Mouse (Mus musculus): ENCODE data around the gene Bpifc.
"Not testable (repeated sequence)": the region's sequence is repeated elsewhere in the genome, so short reads cannot be mapped to it uniquely, and the experiment has no call there.

The Bpifc gene

DNA sequence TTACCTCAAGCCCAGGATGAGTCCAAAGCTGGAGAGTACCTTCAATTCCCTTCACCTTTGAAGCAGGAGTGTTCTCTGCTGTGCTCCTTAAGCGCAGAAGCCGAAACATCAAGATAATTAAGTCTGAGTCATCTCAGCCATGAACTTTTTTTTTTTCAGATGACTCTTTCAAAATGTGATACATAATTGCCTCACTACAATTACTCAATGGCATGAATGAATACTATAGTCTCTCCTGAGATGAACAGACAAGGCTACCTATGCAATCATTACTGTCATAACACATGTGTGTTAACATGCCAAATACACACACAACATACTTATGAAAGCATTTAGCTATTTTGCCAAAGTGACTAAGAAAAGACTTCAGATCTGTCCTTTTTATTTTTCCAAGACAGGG is at the start of gene Bpifc:
Bpifc (minus strand) TSS at position 115 of the 400 bp plus-strand sequence.
- DNase-seq (ENCODE audit: extremely low read depth, low read depth, low spot score), result no peak

DNA sequence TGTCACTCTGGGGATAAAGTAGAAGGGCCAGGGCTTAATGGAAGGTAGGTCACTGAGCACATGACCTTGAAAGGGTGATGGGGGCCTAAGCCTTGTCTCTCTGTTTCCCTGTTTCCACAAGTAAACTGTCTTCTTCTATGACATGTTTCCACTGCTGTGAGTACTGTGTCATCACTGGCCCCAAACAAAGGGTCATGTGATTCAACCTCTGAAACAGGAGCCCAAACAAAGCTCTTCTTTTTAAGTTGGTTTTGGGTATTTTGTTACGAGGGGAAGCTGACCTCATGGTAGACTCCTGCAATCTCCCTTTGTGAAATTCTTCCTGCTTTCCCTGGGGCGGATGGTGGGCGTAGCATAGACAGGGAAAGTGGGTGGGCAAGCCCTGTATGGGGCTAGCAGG is 48.6 kb upstream of the Bpifc start:
- DNase-seq (ENCODE audit: extremely low read depth, low read depth, low spot score), result no peak

DNA sequence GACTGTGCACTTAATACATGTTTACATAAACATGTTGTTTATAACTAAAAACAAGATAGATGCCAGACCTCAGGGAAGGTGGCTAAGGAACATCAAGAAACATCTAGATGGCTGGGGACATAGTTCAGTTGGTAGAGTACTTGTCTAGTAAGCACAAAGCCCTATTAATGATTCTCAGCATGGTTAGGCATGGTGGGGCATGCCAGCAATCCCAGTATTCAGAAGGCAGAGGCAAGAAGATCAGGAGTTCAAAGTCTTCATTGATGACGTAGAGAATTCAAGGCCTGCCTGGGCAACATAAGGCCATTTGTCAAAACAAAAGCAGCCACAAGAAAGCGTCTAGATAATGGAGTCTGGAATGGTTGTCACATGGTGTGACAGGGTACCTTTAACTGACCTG is 46.0 kb upstream of the Bpifc start:
- no peak for DNase-seq (ENCODE audit: extremely low read depth, low read depth, low spot score)

DNA sequence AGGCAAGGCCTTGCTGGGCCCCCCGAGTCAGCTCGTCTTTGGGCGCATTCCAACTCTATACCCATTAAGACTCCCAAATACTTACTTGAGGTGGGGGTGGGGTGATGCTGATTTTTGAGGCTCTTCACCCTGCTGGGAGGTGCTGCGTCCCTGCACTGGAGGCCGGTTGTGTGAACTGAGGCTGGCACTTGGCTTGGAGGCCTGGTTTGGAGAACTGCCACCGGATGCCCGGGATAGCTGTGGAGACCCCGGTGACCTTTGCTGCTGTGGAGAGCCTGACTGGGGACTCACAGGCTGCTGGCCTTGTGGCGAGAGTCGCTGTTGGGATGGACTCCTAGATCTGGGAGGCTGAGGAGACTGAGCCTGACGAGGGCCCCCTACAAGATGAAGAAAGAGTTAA is 45.6 kb upstream of the Bpifc start:
- DNase-seq (ENCODE audit: extremely low read depth, low read depth, low spot score), result no peak

DNA sequence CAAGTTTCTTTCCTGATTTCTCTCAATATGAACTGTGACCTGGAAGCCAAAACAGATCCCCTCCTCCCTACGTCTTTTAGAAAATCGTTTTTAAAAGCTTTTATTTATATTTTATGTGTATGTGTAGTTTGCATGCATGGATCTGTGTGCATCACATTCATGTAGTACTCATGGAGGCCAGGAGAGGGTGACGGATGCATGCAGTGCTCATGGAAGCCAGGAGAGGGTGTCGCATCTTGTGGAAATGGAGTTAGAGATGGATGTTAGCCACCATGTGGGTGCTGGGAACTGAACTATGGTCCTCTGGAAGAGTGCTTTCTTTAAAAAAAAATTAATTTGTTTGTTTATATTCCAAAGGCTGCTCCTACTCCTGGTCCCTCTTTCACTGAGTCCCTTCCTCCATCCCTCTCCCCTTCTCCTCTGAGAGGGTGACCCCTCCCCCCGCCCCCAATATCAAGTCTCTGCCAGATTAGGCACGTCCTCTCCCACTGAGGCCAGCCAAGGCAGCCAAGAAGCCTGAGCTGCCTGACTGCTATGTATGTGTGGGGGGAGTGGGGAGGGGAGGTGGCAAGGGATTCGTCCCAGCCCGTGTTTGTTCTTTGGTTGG is 44.7 kb upstream of the Bpifc start:
- DNase-seq (ENCODE audit: extremely low read depth, low read depth, low spot score), result no peak

DNA sequence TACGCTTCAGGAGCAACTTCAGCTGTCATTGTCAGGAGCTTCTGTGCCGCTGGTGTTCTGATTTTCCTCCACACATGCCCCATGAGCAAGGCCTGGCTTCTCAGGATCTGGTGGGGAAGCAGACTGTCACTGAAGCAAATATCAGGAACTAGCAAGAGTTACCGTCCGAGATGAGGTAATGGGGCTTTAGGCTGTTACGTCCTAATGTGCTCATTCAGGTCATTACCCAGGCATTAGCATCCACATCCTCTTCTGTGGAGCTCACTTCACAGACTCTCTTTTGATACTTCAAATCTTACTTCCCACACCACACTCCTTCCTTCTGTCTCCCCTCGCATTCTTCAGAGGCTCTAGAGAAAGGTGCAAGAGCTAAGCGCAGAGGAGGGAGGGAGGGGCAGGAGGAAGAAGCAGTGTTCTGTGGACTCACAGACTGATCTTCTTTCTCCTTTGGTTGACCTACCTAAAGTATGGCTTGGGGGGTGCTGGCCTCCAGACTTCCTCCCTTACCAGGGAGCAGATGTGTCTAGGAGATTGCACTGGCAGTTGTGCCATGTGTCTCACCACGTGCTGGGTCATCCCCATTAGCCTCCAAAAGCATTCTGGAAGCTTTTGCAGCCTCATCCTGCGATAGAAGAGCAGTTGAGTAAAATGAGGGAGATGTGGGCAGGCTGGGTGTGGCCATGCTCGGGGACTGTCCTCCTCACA is 41.3 kb upstream of the Bpifc start:
- DNase-seq (ENCODE audit: extremely low read depth, low read depth, low spot score), result no peak

DNA sequence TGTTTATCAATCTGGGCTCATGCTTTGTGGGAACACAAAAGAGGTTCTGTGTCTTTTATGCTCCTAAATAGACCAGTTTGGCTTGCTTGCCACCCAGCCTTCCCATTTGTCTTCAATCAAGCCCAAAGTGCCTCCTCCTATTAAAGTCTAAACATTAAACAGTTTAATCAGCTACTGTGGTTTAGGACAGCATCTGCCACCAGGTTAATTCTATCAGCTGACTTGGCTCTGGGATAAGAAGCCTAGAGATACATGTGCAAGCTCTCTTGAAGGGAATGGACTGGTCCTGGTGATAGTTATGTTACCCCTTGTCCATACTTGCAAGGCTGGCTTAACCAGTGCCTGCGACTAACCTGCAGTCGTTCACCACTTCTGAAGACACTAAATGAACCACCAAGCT is 38.8 kb upstream of the Bpifc start:
- DNase-seq (ENCODE audit: extremely low read depth, low read depth, low spot score), result no peak

DNA sequence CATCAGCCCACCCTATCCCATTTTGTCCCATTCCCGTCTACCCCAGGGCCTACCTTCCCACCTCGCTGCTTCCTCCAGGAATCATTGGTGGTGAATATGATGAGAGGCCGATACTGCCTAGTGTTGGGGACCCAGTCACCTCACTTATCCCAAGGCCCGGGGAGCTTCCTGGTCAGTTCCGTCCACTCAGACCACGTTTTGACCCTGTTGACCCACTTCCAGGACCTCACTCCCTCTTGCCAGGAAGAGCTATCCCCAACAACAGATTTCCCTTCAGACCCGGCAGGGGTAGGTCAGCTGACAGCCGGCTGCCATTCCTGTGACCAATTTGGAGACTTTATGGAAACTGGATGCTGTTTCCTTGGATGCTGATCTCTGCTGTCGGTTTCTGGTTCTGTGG is 36.1 kb upstream of the Bpifc start:
- no peak for DNase-seq (ENCODE audit: extremely low read depth, low read depth, low spot score)

DNA sequence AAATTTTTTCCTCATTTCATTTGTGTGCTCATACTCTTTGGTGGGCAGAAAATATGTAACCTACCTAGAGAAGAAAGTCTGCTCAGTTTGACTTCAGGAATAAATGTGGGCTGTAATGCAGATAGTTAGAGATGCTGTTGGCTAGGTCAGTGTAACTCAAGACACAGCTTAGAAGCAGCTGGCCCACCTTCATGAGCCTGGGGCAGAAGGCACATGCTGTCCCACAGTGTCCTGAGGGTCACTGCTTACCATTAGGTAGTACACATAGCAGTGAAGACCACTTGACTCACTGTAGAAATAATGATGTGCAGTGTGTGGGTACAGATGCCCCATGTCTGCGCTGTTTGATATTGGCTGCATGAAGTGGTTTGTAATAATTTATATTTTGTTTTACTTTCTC is 34.7 kb upstream of the Bpifc start:
- no peak for DNase-seq (ENCODE audit: extremely low read depth, low read depth, low spot score)

DNA sequence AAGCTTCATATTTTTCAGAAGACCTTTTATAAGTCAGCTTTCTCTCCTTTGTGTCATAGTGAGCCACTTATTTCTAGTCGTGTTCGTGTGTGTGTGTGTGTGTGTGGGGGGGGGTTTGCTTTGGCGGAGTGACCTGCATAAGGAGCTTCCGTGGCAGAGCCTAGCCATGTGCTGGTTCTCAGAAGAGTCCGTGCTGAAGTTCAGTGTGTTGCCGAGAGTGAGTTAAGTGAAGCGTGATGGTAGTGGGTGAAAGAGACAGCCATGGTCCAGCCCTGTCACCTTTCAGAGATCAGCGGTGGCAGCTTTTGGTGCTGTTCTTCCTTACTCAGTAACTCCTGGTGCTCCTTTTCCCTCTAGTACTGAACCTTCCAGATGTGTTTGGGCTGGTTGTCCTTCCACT is 32.4 kb upstream of the Bpifc start:
- DNase-seq (ENCODE audit: extremely low read depth, low read depth, low spot score), result no peak

DNA sequence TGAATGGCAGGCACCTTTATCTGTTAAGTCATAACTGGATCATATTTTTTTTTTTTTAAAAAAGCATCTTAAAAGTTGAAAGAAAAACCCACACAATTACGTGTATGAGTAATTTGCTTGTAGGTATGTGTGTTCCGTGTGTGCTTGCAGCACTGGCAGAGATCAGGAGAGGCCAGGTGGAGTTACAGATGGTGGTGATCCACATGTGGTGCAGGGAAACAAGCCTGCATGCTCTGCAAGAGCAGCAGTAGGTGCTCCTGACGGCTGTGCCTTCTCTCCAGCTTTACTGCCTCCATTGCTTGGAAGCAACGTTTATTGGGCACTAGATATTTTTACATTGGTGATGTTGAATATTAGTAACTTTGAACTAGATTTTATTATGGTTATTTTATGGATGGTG is 32.0 kb upstream of the Bpifc start:
- DNase-seq (ENCODE audit: extremely low read depth, low read depth, low spot score), result no peak

DNA sequence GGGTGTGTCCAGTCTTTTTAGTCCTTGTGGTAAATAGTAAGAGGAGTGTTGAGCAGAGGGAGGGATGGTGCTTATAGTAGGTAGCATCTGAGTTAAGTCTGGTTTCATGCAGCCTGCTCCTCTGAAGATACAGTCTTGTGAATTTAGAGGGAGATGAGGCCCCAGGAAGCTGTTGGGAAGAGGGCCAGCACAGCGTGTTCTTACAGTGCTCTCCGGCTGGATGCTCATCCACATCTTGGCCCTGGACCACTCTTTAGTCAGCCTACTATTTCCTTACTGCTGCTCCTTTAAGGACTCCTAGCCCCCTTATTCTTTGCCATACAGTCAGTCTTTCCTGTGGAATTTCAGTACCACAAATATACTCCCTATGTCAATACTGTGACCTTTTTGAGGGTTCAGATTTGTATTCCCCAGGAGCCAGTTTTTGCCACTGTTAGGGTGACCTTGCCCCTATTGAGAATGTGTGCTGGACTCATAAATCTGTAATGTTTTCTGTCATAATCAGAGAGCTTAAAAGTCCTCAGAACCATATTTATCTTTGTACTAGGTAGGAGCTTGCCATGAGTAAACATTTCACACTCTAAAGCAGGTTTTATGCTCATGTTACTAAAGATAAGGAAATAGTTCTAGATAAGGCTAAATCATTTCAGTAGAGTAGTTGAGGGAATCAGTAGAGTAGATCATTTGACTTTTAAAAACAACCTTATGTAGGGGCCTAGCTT is 22.5 kb upstream of the Bpifc start:
- no peak for DNase-seq (ENCODE audit: extremely low read depth, low read depth, low spot score)

DNA sequence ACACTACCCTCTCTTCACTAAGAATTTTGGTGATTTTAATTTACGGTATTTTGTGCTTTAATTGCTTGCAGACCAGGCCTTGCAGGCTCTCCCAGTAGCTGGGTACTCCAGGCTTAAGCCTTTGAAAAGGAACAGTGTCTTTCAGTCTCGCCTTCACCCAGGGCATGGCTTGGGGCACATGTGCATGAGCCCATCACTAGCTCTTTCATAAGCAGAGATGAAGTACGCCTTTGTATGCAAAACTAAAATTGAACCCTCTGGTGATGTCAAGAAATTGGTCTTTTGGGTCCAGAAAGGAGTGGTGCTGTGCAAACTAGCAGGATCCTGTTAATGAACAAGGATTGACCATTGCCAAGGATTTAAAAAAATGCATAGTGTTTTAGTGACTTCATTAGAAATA is 20.8 kb upstream of the Bpifc start:
- DNase-seq (ENCODE audit: extremely low read depth, low read depth, low spot score), result no peak

DNA sequence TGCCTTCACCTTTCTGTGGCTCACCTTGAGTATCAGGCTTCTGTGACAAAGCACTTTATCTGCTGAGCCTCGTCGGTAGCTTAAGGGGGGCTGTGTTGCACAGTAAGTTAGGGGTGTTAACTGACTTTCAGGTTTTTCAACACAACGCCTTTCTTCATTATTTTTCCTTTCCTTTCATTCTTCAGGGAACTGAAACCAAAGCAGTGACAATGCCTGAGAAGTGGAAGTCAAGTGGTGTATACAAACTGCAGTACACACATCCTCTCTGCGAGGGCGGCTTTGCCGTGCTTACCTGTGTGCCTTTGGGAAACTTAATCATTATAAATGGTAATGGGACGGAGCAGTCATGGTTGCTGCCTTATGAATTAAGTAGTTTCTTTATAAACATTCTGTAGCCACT is 19.0 kb upstream of the Bpifc start:
- no peak for DNase-seq (ENCODE audit: extremely low read depth, low read depth, low spot score)

DNA sequence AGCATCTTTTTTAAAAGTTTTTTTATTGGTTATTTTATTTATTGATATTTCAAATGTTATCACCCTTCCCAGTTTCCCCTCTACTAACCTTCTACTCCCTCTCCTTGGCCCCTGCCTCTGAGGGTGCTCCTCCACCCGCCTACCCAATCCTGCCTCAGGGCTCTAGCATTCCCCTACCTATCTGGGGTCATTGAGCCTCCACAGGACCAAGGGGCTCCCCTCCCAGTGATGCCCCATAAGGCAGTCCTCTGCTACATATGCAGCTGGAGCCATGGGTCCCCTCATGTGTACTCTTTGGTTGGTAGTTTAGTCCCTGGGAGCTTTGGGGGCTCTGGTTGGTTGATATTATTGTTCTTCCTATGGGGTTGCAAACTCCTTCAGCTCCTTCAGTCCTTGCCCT is 15.1 kb upstream of the Bpifc start:
- DNase-seq (ENCODE audit: extremely low read depth, low read depth, low spot score), result not testable (repeated sequence)

DNA sequence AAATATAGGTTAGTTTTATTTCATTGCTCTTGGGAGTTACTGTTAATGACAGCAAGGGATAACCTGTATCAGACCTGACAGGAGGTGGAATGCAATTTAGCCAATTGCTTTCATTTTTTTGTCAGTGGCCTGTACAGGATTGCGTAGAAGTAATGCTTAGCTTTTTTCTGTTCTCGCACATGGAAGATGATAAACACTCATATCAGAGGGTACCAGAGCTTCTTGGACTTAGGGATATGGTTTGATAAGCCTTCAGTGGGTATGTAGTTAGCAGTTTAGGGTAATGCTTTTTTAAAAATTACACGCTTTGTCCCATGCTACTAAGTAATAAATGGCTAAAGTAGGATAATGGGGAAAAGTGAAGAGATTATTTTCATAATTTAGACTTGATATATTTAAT is 14.7 kb upstream of the Bpifc start:
- DNase-seq (ENCODE audit: extremely low read depth, low read depth, low spot score), result no peak

DNA sequence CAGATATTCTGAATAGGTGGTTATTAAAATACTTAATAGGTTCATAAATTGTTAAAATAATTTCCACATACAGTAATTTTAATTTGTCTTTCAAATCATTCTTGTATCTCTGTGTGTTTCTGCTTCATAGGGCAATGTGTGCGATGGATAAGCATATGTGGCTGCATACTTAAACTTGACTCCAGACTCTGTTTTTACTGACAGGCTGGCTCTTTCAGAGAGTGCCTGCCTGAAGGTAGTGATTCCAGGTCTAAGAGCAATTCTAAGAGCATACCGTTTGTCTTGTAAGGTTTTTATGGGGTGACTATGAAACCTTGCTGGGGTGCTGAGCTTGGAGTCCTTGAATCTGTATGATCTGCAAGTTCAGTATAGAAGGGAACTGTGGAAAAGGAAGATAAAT is 14.2 kb upstream of the Bpifc start:
- no peak for DNase-seq (ENCODE audit: extremely low read depth, low read depth, low spot score)

DNA sequence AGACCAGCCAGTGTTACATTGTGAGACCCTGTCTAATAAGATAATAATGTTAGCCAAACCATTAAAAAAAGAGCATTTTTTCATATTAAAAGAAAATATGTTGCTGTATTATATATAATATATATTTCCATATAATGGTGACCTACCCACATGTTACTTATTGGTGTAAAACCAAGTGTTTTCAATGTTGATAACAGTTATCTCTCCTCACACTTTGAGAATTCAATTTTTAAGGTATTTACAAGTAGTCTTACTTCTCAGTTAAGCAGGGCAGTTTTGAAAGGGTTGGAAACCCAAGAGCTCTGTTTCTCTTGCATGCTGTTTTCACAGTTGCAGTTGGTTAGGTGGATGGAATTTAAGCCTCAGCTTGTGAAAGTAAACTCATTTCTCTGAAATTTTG is 11.5 kb upstream of the Bpifc start:
- no peak for DNase-seq (ENCODE audit: extremely low read depth, low read depth, low spot score)

DNA sequence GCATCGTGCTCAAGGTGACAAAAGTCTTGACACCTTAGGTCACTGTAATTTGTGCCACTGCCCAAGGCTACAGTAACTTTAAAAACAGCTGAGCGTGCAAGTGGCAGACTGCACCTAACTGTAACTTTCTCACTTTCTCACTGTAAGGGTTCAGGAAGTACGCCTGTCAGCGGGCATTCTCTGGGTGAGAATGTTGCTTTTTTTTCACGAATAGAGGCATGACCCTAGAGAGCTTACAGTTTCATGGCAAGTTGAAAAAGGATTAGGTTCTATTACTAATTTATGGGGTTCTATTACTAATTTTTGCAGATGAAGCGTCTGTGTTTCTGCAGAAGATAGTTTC is 10.8 kb upstream of the Bpifc start:
- DNase-seq (ENCODE audit: extremely low read depth, low read depth, low spot score), result no peak

DNA sequence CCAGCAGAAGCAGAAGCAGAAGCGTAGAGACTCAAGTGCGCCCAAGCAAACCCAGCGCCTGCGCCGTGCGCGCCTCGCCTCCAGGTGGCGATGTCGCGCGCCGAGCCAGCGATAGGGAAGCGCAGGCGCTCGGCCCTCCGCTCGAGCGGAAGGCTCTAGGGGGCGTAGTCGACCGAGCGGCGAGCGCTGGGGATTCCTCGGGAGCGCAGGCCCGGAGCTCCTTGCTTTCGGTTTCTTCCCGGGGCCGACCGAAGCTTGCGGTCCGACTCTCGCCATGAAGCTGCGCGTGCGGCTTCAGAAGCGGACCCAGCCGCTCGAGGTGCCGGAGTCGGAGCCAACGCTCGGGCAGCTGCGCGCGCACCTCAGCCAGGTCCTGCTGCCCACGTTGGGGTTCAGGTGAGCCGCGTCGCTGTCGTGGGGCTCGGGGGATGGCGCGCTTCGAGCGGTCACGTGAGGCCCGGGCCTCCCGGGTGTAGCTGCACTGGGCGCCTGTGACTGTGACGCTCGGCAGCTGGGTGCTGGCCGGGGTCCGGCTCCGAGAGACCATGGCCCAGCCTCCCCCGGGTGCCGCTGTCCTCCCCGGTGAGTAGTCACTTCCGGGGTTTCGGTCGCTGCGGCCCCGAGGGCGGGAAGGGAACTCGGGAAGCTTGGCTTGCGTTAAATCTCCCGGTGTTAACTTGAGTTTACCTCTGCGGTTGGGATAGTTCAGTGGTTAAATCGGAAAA is 10.2 kb upstream of the Bpifc start, which contains the start of gene Fbxo7:
Fbxo7 (plus strand) TSS at position 224 of the 725 bp plus-strand sequence.
- DNase-seq (ENCODE audit: extremely low read depth, low read depth, low spot score), result no peak

DNA sequence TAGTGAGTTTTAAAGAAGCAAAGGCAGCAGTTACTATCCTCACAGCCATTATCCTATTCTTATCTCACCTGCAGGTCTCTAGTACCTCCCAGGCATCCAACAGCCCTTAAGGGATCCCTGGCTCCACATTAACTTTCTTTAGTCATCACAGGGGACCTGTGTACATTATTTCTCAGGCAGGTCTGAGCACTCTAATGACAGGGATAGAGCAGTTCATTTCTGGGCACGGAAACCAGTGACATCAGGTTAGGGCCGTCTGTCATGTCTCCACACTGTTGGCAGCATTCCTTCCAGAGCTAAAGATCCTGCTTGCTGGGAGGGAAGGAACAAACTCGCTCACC is 9.7 kb upstream of the Bpifc start:
- no peak for DNase-seq (ENCODE audit: extremely low read depth, low read depth, low spot score)

DNA sequence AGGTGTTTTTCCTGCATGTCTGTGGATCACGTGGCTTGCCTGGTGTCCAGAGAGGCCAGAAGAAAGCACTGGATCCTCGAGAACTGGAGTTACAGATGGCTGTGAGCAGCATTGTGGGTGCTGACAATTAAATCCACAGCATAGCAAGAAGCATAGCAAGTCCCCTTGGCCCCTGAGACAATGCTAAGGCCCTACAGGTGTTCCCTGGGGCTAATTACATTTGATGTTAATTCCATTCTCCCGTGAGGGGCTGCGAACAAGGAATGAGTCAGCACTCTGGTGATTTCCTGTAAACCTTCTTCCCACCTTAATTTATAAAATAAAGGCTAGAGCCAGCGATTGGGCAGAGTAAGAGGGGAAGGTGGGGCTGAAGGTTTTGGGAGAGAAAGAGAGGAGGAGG is 7.1 kb upstream of the Bpifc start:
- DNase-seq (ENCODE audit: extremely low read depth, low read depth, low spot score), result no peak

All from fat pad, adult 2 months (tissue).